Mouse (Mus musculus): ENCODE data around the gene Klhl29. TPM values are rescaled to one million over a fixed set of nuclear protein-coding genes. Genes with fewer than 3 reads are reported as not detected.
A peak's percentile ranks its signal among the peaks of the same experiment; 100 is the strongest.

Klhl29 gene
- 2.4 and 3.1 TPM in 2 replicates for polyA plus RNA-seq (2012; rRNA removed)

GRCm38 (mm10) chr12:5375616-5376461 is at the start of gene Klhl29:
Gene Klhl29 (minus strand): TSS chr12:5375682.
- TF ChIP-seq POLR2A (IDR thresholded peaks at IDR 0.05; ENCODE audit: low read depth, low read length) (no peak), CTCF (conservative IDR thresholded peaks at IDR 0.05; ENCODE audit: insufficient read depth, insufficient read length, low read depth, low read length) (no peak)
- H3K4me1 ChIP-seq (ENCODE audit: control insufficient read depth, insufficient read depth, low read length) = 0 out of 2 replicates have a peak, but pooled peaks cover 2% of the 10 kb centered on the region
- 4% methylated on average over 65 of the region's 66 CpGs for WGBS
- no peak within 1 kb of the TSS for H3K27ac ChIP-seq (ENCODE audit: insufficient read depth, low read depth, low read length)
- peak; percentile 89 for DNase-seq
- peak within 1 kb of the TSS; percentile 52 for H3K4me3 ChIP-seq (ENCODE audit: insufficient read depth, low read depth, low read length)
- no peaks in the 10 kb centered on the region for H3K36me3 ChIP-seq (ENCODE audit: control insufficient read depth, insufficient read depth, low read length)
- H3K27me3 ChIP-seq (replicated peaks; ENCODE audit: control insufficient read depth, insufficient read depth, low read length) = 0 out of 2 replicates have a peak, but pooled peaks cover 1% of the 10 kb centered on the region

GRCm38 (mm10) chr12:5425276-5425675 is 49.8 kb upstream of the Klhl29 start:
- no peak for DNase-seq
- no peaks in the 10 kb centered on the region for H3K36me3 ChIP-seq (ENCODE audit: control insufficient read depth, insufficient read depth, low read length)
- WGBS = 59% methylated on average over 4 of the region's 4 CpGs
- H3K27ac ChIP-seq (ENCODE audit: insufficient read depth, low read depth, low read length) = no peak overlapping the region
- TF ChIP-seq POLR2A (IDR thresholded peaks at IDR 0.05; ENCODE audit: low read depth, low read length) (no peak), CTCF (conservative IDR thresholded peaks at IDR 0.05; ENCODE audit: insufficient read depth, insufficient read length, low read depth, low read length) (no peak)
- H3K27me3 ChIP-seq (replicated peaks; ENCODE audit: control insufficient read depth, insufficient read depth, low read length) = no peaks in the 10 kb centered on the region
- no peak overlapping the region for H3K4me3 ChIP-seq (ENCODE audit: insufficient read depth, low read depth, low read length)
- H3K4me1 ChIP-seq (ENCODE audit: control insufficient read depth, insufficient read depth, low read length) = no peaks in the 10 kb centered on the region

- no peak overlapping the region for H3K4me3 ChIP-seq (ENCODE audit: insufficient read depth, low read depth, low read length)
- WGBS = 52% methylated on average over 3 of the region's 3 CpGs
- H3K27me3 ChIP-seq (replicated peaks; ENCODE audit: control insufficient read depth, insufficient read depth, low read length) = no peaks in the 10 kb centered on the region
- no peak overlapping the region for H3K27ac ChIP-seq (ENCODE audit: insufficient read depth, low read depth, low read length)
- H3K4me1 ChIP-seq (ENCODE audit: control insufficient read depth, insufficient read depth, low read length) = no peaks in the 10 kb centered on the region
- no peak for DNase-seq
- TF ChIP-seq POLR2A (IDR thresholded peaks at IDR 0.05; ENCODE audit: low read depth, low read length) = no peak
- TF ChIP-seq CTCF (conservative IDR thresholded peaks at IDR 0.05; ENCODE audit: insufficient read depth, insufficient read length, low read depth, low read length) = no peak
- no peaks in the 10 kb centered on the region for H3K36me3 ChIP-seq (ENCODE audit: control insufficient read depth, insufficient read depth, low read length)
These were observed 40.3 kb upstream of the Klhl29 start for GRCm38 (mm10) chr12:5415806-5416205.

- Histone ChIP-seq H3K27me3 (replicated peaks; ENCODE audit: control insufficient read depth, insufficient read depth, low read length) (no peaks in the 10 kb centered on the region), H3K36me3 (ENCODE audit: control insufficient read depth, insufficient read depth, low read length) (no peaks in the 10 kb centered on the region), H3K4me1 (ENCODE audit: control insufficient read depth, insufficient read depth, low read length) (no peaks in the 10 kb centered on the region), H3K27ac (ENCODE audit: insufficient read depth, low read depth, low read length) (no peak overlapping the region), H3K4me3 (ENCODE audit: insufficient read depth, low read depth, low read length) (no peak overlapping the region)
- no peak for TF ChIP-seq CTCF (conservative IDR thresholded peaks at IDR 0.05; ENCODE audit: insufficient read depth, insufficient read length, low read depth, low read length)
- no peak for TF ChIP-seq POLR2A (IDR thresholded peaks at IDR 0.05; ENCODE audit: low read depth, low read length)
- no peak for DNase-seq
These were observed 38.5 kb upstream of the Klhl29 start for GRCm38 (mm10) chr12:5413976-5414375.

- TF ChIP-seq POLR2A (IDR thresholded peaks at IDR 0.05; ENCODE audit: low read depth, low read length) = no peak
- TF ChIP-seq CTCF (conservative IDR thresholded peaks at IDR 0.05; ENCODE audit: insufficient read depth, insufficient read length, low read depth, low read length) = no peak
- H3K27ac ChIP-seq (ENCODE audit: insufficient read depth, low read depth, low read length) = no peak overlapping the region
- no peaks in the 10 kb centered on the region for H3K27me3 ChIP-seq (replicated peaks; ENCODE audit: control insufficient read depth, insufficient read depth, low read length)
- peak; percentile 55 for DNase-seq
- no peak overlapping the region for H3K4me3 ChIP-seq (ENCODE audit: insufficient read depth, low read depth, low read length)
- no peaks in the 10 kb centered on the region for H3K36me3 ChIP-seq (ENCODE audit: control insufficient read depth, insufficient read depth, low read length)
- no peaks in the 10 kb centered on the region for H3K4me1 ChIP-seq (ENCODE audit: control insufficient read depth, insufficient read depth, low read length)
- 65% methylated on average over 13 of the region's 13 CpGs for WGBS
These were observed 36.5 kb upstream of the Klhl29 start for GRCm38 (mm10) chr12:5411761-5412537.

- Histone ChIP-seq H3K4me1 (ENCODE audit: control insufficient read depth, insufficient read depth, low read length) (no peaks in the 10 kb centered on the region), H3K4me3 (ENCODE audit: insufficient read depth, low read depth, low read length) (no peak overlapping the region), H3K36me3 (ENCODE audit: control insufficient read depth, insufficient read depth, low read length) (no peaks in the 10 kb centered on the region), H3K27me3 (replicated peaks; ENCODE audit: control insufficient read depth, insufficient read depth, low read length) (no peaks in the 10 kb centered on the region), H3K27ac (ENCODE audit: insufficient read depth, low read depth, low read length) (no peak overlapping the region)
- WGBS = 86% methylated on average over 4 of the region's 4 CpGs
- no peak for DNase-seq
- TF ChIP-seq CTCF (conservative IDR thresholded peaks at IDR 0.05; ENCODE audit: insufficient read depth, insufficient read length, low read depth, low read length) (no peak), POLR2A (IDR thresholded peaks at IDR 0.05; ENCODE audit: low read depth, low read length) (no peak)
These were observed 35.9 kb upstream of the Klhl29 start for GRCm38 (mm10) chr12:5411346-5411745.
